Mouse (Mus musculus): Measurements from ENCODE around the gene Lap3.

The Lap3 gene

DNA sequence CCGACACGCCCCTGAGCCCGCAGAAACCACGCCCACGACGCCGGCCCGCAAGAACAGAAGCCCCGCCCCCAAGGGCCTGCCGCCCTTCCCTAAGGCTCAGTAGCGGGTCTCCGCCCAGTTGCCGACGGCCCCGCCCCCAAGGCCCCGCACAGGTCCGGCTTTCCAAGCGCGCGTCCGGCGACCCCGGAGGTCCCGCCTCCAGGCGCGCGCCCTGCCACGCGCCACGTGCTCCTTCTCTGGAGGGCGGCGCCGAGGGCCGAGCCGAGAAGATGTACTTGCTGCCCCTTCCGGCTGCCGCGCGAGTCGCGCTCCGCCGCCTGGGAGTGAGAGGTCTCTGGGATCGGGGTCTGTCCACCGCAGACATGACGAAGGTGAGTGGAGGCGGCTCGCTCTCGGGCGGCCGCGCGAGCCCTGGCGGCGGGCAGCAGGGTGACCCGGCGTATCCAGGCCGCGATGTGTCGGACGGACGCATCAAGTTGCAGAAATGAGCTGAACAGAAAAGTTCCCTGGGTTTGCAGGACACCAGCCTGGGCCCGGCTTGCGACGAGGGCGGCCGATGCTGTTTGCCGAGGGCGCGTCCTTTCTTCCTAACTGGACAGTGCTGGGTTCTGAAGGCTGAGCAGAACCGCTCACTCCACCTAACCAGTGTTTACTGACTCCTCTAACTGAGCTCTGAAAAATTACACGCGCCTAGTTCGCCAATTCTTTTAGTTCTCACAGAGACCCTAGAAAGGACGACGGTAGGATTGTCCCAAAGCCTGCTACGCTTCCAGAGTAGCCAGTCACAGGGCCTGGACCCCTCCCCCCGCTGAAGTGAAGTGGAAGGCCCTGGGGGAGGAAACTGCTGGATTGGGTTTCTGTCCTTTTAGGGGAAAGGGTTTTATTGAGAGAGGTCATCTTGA is at the start of gene Lap3:
Gene Lap3 (plus strand): TSS at position 184 of the 902 bp plus-strand sequence.
- peak; percentile 98 to 99 for DNase-seq (ENCODE audit: low spot score in 2 of 2)

DNA sequence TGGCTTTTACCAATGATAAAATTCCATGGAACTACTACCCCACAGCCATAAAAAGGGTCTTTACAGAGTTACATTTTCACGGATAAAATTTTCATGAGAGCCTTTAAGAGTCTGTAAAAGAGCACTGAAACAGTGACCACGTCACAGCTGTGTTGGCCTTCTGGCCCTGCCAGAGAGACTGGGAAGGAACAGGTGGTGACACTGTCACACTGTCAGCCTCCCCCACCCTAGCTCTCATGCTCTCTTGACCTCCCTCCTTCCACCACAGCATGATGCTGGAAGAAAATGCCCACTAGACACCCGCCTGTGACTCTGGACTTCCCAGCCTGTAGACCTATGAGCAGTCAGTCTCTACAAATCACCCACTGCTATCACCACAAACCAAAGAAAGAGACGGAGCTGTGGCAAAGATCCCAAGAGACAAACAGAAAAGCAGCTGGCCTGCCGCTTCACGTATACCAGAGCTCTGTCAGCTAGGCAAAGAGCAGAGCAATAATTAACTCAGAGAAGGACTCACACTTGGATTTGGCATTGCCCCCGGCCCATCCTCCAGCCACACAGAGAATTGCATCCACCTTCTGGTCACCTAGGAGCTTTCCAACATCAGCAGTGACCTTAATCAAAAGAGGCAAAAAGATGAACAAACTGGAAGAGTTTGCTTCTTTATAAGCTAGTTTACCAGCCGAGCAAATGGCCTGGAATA is 48.9 kb upstream of the Lap3 start:
- no peak for DNase-seq (ENCODE audit: low spot score in 2 of 2)

DNA sequence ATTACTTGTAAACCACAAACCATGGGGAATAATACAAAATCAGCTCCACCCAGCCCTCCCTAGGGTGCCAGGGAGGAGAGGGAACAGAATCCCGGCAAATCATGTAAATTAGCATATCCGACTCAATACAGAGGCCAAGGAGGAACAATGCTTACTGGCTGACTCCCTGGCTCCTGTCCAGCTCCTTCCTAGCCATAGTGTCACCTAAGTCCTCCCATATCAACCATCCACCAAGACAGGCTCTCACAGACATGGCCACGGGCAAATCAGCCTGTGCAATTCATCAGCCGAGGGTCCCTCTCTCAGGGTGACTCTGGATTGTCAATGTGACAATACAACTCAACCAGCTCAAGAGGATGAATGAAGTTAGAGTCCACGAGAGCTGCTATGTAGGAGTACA is 44.5 kb upstream of the Lap3 start:
- DNase-seq (ENCODE audit: low spot score in 2 of 2) = no peak

DNA sequence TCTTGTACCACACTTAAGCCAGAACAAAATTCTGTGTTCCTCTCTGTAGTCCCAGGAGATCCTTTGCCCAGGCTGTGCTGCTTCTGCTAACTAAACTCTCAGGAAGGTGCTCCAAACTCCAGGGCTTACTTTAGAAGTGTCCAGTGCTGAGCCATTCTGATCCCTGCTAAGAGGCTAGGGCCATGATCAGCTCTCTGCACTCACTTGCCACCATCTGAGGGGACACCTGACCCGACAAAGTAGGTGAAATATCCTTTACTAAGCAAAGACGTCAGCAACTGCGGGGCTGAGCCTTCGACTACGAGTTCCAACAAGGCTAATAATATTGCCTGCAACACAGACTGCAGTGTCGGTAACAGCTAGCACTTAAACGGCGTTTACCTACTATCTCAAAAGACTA is 44.0 kb upstream of the Lap3 start:
- peak in 1 of 2 experiments; percentile 21 for DNase-seq (ENCODE audit: low spot score in 2 of 2)

DNA sequence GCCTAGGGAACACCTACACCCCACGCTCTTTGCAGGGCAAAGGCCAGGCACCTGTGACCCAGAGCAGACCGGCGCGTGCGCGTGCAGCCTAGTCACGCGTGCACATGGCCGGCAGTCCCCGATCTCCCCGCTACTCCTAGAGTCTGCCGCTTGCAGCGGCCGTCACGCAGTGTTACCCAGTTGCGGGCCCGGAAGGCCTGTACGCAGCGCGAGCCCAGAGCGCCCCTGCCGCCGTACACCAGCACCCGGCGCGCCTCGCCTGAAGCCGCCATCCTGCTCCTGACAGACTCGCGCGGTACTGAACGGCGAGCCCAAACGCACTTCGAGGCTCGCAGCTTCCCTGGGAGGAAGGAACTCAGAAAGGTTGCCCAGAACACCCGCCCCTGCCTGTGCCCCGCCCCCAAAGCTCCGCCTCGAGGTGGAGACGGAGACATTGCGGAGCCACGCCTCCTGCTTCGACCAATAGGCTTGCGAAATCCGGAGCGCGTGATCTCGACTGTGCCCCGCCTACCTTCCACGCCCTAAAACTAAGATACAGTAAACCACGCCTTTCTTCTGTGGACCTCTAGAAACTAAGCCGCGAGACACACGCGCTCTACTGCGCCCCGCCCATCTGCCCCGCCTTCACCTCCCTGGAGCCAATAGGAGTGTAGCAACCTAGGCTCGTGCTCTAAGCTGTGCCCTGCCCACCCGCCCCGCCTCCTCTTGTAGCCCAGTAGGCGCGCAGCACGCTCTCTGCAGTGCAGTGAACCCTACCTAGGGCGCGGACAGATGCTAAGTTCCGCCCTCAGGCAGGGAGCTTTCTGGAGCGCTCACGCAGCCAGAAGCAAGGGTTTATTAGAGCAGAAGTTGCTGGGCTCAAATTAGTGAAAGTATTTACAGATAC is 43.1 kb upstream of the Lap3 start, which contains the start of gene Qdpr:
Gene Qdpr (minus strand): TSS at position 406 of the 886 bp plus-strand sequence.
- DNase-seq (ENCODE audit: low spot score in 2 of 2) = peak; percentile 87 to 93

DNA sequence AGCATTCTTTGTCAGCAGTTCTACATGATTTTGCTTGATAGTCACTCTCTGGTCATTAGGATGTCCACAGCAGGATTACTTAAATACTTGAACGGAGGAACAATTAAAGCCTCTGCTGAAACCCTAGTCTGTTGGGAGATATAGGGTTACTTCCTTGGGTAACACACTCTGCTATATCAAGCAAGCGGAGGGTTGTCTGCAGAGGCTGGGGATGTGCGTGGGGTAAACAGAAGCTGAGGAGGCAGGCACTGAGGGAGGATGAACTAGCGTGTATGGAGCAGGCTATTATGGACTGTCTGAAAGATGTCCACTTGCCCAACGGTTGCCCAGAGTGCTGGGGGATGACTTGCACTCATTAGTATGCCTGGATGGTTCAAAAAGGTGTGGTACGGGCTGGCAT is 39.7 kb upstream of the Lap3 start, which contains the start of gene Clrn2:
Gene Clrn2 (plus strand): TSS at position 301 of the 400 bp plus-strand sequence.
- no peak for DNase-seq (ENCODE audit: low spot score in 2 of 2)

DNA sequence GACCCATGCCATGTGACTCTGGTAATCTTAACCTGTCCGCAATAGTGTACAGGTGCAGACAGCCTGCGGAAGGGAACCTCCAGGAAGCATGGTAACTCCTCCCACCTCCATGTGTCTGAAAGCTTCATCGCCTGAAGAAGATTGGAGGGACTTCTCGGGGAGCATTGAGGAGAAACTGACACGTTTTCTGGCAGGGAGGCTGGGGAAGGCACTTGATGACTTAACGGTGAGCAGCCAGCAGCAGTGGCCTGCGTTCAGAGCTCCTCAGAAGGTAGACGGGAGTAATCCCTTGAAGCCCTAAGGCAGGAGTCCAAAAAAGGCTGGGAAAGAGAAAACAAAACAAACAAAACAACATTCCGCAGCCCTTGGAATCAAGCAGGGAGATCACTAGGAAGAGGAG is 38.7 kb upstream of the Lap3 start:
- DNase-seq (ENCODE audit: low spot score in 2 of 2) = no peak

DNA sequence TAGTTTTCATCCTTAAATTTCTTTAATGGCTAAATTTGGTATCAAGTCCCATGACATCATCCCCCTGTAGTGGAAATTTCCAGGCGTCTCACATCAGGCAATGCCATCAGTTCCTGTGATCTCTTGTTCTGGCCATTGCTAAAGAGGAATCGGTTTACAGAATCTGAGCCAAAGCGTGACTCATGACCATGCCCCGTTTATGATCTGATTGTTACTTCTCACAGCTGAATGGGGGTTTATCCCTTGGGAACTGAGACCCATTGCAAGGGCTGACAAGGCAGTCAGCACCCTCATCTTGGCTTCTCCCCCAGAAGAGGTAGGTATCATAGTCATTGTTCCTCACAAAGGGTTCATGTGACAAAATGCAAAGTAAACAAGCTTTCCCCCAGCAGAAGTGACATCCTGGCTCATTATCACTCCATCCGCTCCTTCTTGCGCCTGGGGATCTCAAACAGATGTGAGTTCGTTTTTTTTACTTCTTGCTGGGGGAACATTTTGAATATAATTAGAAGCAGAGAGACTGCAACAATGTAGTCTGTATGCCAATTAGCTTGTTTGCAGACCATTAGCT is 20.2 kb upstream of the Lap3 start:
- DNase-seq (ENCODE audit: low spot score in 2 of 2) = no peak

DNA sequence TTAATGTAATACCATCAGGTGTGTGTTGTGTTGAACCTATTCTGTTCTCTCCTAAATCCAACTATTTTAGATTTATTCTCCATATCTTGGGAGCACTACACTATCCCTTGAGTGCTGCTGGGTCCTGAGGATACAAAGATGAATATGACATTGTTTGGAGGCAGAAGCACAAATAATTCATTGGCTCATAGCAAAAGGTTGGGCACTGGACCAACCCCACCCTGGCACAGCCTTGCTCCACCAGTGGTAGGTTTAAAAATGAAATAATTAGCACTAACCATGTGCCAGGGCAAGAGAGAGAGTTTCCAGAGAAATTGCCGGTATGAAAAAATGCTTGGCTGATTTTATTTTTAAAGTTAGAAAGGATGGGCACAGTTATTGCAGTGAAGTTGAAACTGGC is 19.7 kb upstream of the Lap3 start:
- no peak for DNase-seq (ENCODE audit: low spot score in 2 of 2)

DNA sequence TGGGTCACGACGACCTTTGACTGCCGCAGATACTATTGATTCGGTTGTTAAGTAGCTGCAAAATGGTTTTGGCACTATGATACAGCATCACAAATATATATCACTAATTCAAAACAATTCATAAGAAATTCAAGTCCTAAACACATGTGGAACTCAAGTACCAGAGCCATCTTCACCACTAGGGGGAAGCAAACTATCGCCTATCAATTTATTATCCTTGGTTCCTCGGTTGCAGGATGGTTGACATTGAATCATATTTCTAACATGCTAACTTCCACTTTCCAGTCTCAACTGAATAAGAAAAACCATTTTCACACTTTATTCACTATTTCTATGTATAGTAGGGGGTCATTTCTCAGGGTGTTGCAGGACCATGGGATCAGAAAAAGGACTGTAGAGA is 19.0 kb upstream of the Lap3 start:
- peak in 1 of 2 experiments; percentile 7 for DNase-seq (ENCODE audit: low spot score in 2 of 2)

DNA sequence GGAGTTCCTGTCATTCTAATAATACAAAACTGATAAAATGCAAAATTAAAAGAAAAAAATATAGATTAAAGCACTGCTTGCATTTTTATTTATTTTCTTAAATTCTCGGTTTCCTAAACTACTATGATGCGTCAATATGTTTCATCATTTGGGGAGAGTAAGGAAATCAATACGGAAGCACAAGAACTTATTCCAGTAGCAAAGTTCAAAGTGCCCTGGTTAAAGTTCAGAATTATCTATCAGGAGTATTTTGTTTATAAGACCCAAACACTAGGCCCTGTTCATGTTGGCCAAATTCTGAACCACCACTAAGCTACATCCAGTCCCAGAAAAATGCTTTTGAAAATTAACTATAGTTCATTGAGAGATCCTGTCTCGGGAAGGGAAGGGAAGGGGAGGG is 18.4 kb upstream of the Lap3 start:
- no peak for DNase-seq (ENCODE audit: low spot score in 2 of 2)

DNA sequence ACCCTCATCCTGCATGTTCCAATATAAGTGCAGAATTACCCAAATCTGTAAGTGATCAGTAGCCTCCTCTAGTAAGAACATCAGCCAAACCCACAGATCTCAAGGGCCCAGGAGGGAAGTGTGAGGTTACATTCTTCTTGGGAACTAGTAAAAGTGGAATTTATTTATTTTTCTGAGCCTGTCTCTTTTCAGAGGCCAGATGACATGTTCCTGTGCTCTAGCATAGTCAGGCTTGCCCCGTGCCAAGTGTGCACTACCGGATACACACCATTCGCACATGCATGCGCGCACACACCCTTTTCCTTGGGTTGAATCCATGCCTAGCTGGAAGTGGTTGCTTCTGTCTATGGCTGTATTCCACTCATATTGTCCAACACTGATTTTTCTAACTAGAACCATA is 17.4 kb upstream of the Lap3 start:
- no peak for DNase-seq (ENCODE audit: low spot score in 2 of 2)

DNA sequence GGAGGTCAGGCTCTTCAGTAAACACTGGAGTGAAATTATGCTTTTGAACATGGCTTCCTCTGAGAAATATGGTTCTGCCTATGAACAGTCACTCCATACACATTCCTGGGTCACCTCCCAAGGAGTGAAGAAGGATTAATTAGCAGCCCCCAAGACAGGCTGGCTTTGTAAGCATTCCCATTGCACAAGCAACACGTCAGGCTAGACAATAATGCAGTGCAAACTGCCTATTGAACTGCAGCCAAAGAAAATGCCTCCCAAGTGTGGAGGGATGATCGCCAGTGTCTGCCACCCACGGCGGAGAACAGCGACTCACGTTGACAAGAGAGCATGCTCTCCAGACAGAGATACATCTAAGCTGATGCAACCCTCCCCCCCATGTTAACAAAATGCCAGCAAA is 16.9 kb upstream of the Lap3 start:
- no peak for DNase-seq (ENCODE audit: low spot score in 2 of 2)

DNA sequence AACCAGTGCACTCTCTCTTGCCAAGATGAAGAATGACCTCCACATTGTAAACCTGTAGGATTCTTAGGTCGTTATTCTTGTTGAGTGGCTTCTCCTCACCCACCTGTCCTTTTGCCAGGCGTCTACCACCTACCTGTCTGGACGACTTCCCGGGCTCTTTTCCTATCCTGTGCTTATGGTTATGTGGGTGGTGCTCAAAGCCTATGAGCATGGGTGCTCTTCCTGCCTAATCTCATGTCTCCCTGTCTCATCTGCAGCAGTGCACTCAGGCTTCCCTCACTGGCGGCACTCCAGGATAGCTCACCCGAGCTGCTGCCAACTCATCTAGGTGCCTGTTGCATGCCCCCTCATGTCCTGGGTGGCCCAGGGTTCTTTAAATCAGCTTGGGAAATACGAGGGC is 15.6 kb upstream of the Lap3 start:
- DNase-seq (ENCODE audit: low spot score in 2 of 2) = no peak

DNA sequence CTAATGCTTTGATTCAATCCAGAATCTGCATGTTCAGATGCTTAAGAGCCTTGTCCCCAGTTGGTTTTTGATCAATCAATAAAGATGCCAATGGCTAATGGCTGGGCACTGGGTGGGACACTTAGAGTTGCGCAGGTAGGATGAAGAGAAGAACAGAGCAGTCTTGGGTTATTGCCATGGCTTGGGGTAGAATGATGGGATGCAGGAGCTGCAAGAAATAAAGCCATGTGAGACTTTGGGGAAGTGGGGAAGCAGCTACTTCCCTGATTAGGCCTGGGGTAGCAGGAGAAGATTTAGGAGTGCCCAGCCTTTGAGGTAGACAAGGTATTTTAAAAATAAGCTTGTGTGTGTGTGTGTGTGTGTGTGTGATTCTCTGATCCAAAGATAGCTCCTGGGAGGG is 13.1 kb upstream of the Lap3 start:
- DNase-seq (ENCODE audit: low spot score in 2 of 2) = no peak

DNA sequence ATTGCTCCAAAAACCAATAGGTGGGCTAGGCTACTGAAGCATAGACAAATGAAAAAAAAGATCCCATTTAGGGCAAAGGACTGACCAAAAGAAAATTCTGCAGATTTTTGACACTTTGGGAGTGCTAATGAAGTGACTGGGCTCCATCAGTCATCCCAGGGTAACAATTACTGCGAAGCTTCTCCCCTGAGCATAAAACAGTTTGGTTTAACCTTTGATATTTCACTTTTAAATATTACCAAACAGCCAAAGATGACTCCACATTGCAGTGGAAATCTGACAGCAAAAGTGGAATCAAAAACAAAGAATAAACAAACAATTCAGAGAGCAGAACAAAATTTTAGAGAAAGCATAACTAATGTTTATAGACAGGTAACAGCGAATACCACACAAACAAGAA is 12.0 kb upstream of the Lap3 start:
- DNase-seq (ENCODE audit: low spot score in 2 of 2) = no peak

DNA sequence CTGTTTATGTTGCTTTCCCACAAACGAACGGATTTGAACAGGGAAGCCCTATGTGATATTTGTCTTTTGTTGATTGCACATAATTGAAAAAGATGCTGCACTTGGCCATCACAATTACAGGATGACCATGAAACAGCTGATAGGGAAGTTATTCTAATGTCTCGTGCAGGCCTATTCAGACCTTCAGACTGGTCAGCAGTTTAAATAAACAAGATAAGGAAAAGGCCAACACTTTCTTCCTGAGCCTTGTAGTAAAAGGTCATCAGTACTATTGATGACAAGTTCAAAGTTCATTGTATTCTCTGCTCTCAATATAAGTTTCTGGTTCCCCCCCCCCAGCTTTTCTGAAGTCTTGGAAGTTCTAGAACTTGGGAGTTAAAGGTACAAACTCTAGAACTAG is 10.6 kb upstream of the Lap3 start:
- DNase-seq (ENCODE audit: low spot score in 2 of 2) = no peak

DNA sequence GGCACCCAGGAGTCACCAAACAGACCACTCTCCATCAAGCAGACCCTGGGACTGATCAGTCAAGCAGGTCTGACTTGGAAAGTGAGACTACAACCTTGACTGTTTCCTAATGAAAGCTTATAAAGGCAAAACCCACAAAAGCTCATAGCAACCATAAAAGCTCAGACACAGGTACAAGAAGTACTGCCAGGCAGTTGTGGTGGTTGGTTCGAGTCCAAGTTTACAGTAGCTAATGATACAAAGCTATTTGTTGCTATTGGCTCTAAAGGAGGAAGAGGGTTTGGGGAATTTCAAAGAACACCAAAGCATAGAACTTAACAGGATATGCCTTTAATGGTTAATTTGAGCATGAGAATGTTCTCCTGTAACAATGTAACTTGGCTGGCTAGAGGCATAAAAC is 9.5 kb upstream of the Lap3 start:
- DNase-seq (ENCODE audit: low spot score in 2 of 2) = no peak

DNA sequence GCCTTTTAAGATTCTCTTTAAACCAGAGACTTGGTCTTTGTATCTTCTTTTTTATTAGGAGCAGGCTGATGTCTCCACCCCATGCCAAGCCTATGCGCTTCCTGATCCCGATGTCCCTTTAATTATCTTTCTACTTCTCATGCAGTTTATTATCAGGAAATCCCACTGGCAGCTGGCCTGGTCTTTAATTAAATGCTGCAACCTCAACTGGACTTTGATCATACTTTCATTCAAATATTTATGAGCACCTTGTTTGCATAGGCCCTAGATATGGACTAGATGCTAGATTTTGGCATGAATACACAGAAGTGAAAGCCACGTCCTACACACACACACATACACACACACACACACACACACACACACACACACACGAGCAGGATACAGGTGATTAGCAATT is 1.4 kb upstream of the Lap3 start:
- no peak for DNase-seq (ENCODE audit: low spot score in 2 of 2)

DNA sequence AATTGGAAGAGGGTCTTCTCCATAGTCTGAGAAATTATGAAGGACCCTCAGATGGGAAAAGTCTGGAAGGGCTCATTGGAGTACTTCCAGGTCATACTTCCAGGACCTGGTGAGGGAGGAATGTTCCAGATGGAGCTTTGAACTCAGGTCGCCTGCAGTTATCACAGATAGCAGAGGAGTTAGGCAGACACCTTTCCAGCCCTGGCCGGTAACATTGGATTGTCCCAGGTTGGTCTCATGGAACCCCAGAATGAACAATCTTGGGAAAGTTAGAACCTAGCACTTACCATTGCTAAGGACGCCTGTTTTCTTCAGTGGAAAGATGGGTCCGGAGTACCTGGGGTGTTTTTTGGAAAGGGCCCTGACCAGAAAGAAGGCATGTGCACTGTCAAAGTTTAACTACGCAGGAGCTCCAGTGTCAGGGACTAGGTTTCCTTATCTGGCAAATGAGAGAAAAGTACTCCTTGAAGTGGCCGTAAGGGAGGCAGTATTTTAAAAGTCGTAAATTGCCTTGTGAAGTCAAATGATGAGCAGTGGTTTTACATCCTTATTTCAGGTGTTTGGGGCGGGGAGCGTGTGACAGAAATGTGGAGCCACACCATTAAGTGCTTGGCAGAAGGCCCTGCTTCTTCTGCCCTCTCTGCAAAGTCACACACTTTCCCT is 1.1 kb downstream of the Lap3 start:
- DNase-seq (ENCODE audit: low spot score in 2 of 2) = no peak

DNA sequence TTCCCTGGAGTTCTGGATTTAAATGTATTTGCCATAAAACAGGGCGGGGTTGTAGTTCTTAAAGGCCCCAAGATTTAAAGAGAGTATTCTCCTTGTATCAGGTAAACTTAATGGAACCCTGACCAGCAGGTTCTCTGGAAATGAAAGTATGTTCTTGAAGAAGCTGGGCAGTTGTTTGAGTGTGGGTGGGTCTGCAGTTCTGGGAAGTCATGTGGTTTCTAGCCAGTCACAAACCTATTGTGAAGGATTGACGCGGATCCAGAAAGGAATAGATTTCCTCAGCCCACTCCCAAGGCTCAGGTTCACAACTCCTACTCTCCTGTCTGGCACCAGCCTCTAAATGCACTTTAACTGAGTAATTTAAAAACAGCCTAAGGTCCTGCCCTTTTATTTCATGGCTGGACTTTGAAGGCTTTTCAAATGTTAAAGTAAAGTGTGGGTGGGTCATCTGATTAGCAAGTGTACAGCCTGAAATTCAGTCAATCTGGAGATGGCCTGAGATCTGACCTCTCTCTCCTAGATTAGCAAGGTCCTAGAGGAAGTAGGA is 2.3 kb downstream of the Lap3 start:
- DNase-seq (ENCODE audit: low spot score in 2 of 2) = no peak
